Mouse (Mus musculus): ENCODE measurements at regions not wholly inside any gene's neighbourhood (a gene's known extent, or its start where the extent isn't known, plus 50 kb on each side); places are given as distances from the start of the nearest gene placed in this dataset.

DNA sequence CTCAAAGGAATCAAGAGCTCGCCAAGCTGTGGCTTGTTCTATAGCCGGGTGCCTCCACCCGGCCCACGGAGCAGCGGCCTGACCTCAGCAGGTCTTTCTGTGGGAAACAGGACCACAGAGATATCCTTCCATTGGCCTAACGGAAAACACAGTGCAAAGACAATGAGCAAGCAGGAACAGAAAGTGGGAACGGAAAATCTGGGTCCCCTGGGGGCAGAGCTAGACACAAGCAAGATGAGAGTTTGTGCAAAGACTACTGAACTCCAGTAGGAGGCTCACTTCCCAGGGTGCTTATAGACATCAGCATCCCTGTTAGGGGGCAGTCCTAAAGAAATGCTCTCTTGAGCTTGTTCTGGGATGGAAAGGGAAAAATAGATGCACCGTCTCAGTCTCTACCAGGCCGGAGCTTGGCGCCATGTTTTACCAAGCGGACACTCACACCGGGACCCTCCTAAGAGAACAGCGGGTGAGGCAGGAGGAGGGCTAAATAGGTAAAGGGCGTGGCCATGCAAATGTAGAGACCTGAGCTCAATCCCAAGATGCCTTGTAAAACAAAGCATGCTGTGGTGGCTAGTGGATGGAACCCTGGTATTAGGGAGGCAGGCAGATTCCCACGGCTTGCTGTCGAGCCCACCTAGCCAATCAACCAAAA, 127.3 kb upstream of the Sdk2 start:
- no peaks in the 10 kb centered on the region for H3K27me3 ChIP-seq (ENCODE audit: poor library complexity, severe bottlenecking)
- no peak for DNase-seq (ENCODE audit: extremely low spot score, low spot score)
- H3K36me3 ChIP-seq (replicated peaks): no peaks in the 10 kb centered on the region
- H3K9me3 ChIP-seq: peaks cover 8% of the 10 kb centered on the region
- H3K27ac ChIP-seq: 0 out of 2 replicates have a peak overlapping the region, but pooled peaks have one; percentile 26
- WGBS: 55% methylated on average over 16 of the region's 16 CpGs
- H3K4me3 ChIP-seq: no peak overlapping the region
- H3K4me1 ChIP-seq: peaks cover 35% of the 10 kb centered on the region

DNA sequence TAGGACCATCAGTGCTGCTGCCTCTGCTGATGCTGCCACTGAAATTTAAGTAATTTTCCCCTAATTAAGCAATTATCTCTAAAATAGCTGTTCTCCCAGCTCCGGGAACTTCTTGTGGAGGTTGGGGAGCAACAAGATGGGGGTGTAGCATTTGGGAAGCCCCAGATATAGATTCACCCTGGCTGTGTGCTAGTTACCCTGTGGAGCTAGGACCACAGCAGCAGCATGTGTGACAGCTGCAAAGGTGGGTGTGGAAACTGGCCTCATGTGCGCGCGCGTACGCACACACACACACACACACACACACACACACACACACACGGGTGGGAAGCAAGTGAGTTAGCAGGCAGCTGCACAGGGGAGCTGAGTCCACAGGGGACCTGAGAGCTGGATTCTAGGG, 126.2 kb upstream of the Sdk2 start:
- Histone ChIP-seq H3K36me3 (replicated peaks) (no peaks in the 10 kb centered on the region), H3K27ac (no peak overlapping the region), H3K27me3 (ENCODE audit: poor library complexity, severe bottlenecking) (0 out of 2 replicates have a peak, but pooled peaks cover 2% of the 10 kb centered on the region), H3K4me3 (no peak overlapping the region), H3K9me3 (peaks cover 8% of the 10 kb centered on the region), H3K4me1 (peaks cover 26% of the 10 kb centered on the region)
- no peak for DNase-seq (ENCODE audit: extremely low spot score, low spot score)
- 95% methylated on average over 7 of the region's 7 CpGs for WGBS

DNA sequence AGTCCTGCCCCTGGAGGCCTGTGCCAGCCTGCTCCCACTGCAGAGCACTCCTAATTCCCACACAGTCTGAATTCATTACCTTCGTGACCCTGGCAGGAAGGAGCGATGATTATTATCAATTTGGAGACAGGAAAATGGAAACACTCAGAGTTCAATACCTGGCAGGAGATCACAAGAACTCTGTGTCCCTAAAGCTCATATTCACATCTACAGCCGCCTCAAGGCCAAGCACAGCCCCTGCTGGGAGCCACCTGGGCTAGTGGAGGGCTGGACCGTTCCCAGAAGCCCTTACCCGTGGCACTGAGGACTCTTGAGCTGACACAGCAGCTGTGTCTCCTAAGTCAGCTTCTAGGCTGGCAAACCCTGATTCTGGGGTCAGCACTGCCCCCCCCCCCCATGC, 124.8 kb upstream of the Sdk2 start:
- Histone ChIP-seq H3K9me3 (peaks cover 8% of the 10 kb centered on the region), H3K27me3 (ENCODE audit: poor library complexity, severe bottlenecking) (0 out of 2 replicates have a peak, but pooled peaks cover 7% of the 10 kb centered on the region), H3K36me3 (replicated peaks) (no peaks in the 10 kb centered on the region), H3K27ac (no peak overlapping the region), H3K4me1 (peaks cover 29% of the 10 kb centered on the region), H3K4me3 (no peak overlapping the region)
- WGBS: 68% methylated on average over 5 of the region's 5 CpGs
- DNase-seq (ENCODE audit: extremely low spot score, low spot score): no peak

DNA sequence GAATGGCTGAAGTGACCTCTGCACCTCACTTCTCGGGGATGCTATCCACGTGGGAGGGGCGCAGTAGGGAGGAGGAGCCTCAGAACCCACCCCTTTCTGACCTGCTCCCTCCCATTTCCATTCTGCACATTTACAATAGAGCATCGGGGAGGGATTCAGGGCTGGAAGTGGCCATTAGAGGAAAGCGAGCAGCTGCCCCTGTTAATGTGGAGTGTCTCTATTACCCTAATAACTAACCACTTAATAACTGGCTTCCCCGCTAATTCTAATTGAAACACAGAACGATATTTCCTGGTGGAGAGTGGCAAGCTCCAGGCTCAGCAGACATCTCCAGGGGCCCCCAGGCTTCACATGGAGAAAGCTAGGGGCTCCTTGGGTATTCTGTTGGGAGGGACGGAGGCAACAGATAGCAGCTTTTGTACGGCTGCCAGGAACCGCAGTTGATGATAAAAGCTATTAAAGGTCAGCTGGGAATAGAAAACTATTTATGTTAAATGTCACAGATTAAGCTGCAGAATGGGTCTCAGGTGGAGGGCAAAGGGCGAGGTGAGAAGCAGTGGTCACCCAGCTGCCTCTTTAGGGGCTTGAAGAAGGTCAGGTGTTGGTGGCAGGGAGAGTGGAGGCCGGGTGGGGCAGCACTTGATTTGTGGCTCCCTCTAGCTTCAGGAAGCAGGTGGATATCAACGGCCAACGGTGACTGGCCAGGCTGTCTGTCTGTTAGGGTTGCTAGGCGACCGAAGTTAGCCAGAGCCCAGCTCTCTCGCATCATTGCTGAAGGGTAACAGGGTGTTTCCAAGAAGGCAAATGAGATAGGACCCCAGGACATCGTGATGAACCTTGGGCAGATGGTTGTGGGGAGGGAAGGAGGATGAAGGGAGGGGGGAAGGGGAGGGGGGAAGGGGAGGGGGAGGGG, 118.4 kb upstream of the Sdk2 start:
- H3K9me3 ChIP-seq: peaks cover 3% of the 10 kb centered on the region
- H3K4me3 ChIP-seq: no peak overlapping the region
- no peaks in the 10 kb centered on the region for H3K36me3 ChIP-seq (replicated peaks)
- H3K27ac ChIP-seq: no peak overlapping the region
- H3K4me1 ChIP-seq: peaks cover 16% of the 10 kb centered on the region
- 55% methylated on average over 18 of the region's 18 CpGs for WGBS
- DNase-seq (ENCODE audit: extremely low spot score, low spot score): peak; percentile 30
- H3K27me3 ChIP-seq (ENCODE audit: poor library complexity, severe bottlenecking): 0 out of 2 replicates have a peak, but pooled peaks cover 7% of the 10 kb centered on the region

DNA sequence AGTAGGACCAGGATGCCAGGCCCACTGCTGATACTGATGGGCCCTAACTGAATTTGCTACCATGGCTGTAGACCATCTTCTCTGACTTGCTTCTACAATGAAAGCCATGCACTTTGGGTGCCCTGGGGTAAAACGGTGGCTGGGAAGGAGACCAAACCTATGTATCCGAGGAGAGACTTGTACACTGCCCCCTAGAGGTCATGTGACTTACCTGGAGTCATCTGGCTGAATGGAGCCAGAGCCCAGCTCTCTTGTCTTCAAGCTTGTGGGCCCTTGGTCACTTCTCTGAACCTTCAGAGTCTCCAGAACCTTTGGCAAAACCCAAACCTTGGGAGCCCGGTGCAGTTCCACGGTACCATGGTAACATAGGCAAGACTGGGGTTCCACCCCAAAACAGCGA, 117.6 kb upstream of the Sdk2 start:
- no peak for DNase-seq (ENCODE audit: extremely low spot score, low spot score)
- WGBS: 82% methylated on average over 5 of the region's 5 CpGs
- Histone ChIP-seq H3K4me1 (peaks cover 18% of the 10 kb centered on the region), H3K9me3 (no peaks in the 10 kb centered on the region), H3K4me3 (no peak overlapping the region), H3K36me3 (replicated peaks) (no peaks in the 10 kb centered on the region), H3K27me3 (ENCODE audit: poor library complexity, severe bottlenecking) (0 out of 2 replicates have a peak, but pooled peaks cover 7% of the 10 kb centered on the region), H3K27ac (no peak overlapping the region)

DNA sequence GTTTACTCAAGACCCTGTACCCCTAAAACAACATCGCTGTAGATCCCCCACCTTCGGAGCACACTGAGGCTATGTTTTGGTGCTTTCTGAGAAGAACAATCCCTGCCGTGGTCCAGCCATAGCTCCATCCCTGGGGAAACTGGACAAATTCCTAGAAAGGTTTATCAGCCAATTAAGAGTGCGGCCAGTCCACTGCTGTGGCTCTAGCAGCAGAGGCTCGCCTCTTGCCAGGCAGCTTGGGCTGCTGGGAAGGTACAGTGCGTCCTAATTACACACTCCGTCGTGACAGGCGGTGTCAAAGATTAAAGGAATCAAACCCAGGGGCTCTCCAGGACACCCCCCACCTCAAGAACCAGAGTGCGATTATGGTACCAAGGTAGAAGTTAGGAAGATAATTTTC, 116.4 kb upstream of the Sdk2 start:
- 94% methylated on average over 10 of the region's 10 CpGs for WGBS
- no peak overlapping the region for H3K27ac ChIP-seq
- H3K4me1 ChIP-seq: peaks cover 30% of the 10 kb centered on the region

DNA sequence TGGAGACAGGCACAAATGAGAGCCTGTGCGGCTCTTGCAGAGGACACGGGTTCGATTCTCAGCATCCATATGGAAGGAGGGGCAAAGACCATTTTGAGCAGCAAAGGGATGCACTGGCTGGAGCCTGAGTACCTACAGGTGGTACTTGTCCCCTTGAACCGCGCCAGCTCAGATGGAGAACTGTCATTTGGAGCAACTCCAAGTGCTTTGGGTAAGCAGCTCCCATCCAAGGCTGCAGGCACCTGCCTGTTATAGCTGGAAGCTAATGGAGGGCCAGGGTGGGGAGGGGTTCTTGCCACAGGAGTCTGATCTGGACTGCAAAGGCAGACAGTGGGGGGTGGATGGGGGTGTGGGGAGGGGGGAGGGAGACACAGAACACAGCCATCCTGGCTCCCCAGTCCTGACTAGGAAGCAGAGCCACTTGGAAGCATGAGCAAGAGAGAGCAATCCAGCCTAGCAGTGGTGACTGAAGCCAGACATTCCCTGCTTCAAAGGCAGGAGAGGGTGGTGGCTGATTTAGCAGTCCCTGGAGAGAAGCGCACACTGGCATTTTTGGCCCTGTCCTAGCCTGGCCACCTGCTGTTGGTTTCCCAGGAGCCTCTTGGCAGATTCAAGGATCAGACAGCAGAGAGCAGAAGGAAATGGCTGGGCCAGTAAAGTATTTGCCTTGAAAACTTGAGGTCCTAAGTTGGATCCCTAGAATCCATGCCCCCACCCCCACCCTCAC, 112.1 kb upstream of the Sdk2 start:
- Histone ChIP-seq H3K36me3 (replicated peaks) (no peaks in the 10 kb centered on the region), H3K4me3 (no peak overlapping the region), H3K4me1 (peaks cover 45% of the 10 kb centered on the region), H3K27ac (peak overlapping the region; percentile 32; the same call in 1 of the 2 replicates), H3K9me3 (no peaks in the 10 kb centered on the region), H3K27me3 (ENCODE audit: poor library complexity, severe bottlenecking) (peaks cover 26% of the 10 kb centered on the region)
- 56% methylated on average over 6 of the region's 6 CpGs for WGBS
- DNase-seq (ENCODE audit: extremely low spot score, low spot score): no peak

More for the DNA sequence above, 116.4 kb upstream of the Sdk2 start:
- H3K27me3 ChIP-seq (ENCODE audit: poor library complexity, severe bottlenecking): 0 out of 2 replicates have a peak, but pooled peaks cover 7% of the 10 kb centered on the region
- no peak for DNase-seq (ENCODE audit: extremely low spot score, low spot score)
- H3K36me3 ChIP-seq (replicated peaks): no peaks in the 10 kb centered on the region
- no peak overlapping the region for H3K4me3 ChIP-seq
- no peaks in the 10 kb centered on the region for H3K9me3 ChIP-seq

DNA sequence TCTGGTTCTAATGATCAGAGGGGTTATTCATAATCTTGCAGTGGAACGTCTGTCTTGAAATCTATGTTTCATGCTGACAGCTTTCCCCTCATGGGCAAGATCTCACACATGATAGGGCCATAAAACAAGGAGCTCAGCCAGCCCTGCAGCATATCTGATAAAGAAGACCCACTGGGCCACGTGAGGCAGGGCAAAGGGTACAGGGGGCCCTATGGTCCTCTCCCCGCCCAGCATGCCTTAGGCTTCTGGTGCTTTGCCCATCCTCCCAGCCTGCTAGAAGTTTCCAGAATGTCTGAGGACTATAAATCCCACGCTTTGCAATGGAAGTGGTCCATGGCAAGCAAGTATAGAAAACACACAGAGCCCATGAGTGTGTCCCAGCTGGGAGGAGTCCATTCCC, 110.9 kb upstream of the Sdk2 start:
- no peak for DNase-seq (ENCODE audit: extremely low spot score, low spot score)
- Histone ChIP-seq H3K27me3 (ENCODE audit: poor library complexity, severe bottlenecking) (peaks cover 30% of the 10 kb centered on the region), H3K9me3 (no peaks in the 10 kb centered on the region), H3K27ac (peak overlapping the region; percentile 60; the same call in 1 of the 2 replicates), H3K4me1 (peaks cover 45% of the 10 kb centered on the region), H3K36me3 (replicated peaks) (no peaks in the 10 kb centered on the region), H3K4me3 (no peak overlapping the region)
- 61% methylated on average over 4 of the region's 4 CpGs for WGBS

DNA sequence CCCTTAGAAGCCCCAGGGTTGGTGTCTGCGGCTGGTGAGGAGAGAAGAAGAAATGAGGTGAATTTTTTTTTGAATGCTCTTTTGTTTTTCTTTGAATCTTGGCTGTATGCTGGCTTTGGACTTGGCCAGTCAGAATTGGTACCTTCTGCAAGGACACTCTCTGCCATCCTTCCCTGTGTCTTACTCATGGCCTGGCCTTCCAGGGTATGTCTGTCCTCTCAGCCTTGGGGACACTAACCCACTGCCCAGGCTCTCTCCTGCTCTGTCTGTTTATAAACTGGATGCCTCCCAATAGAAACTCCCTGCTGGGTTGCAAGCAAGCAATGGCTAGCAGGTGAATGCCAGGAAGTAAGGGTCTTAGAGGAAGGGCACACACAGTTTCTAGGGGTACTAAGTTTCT, 110.4 kb upstream of the Sdk2 start:
- DNase-seq (ENCODE audit: extremely low spot score, low spot score): no peak
- WGBS: 92% methylated on average over 1 of the region's 1 CpGs
- peaks cover 45% of the 10 kb centered on the region for H3K4me1 ChIP-seq
- H3K27me3 ChIP-seq (ENCODE audit: poor library complexity, severe bottlenecking): peaks cover 32% of the 10 kb centered on the region
- no peaks in the 10 kb centered on the region for H3K36me3 ChIP-seq (replicated peaks)
- no peaks in the 10 kb centered on the region for H3K9me3 ChIP-seq
- H3K4me3 ChIP-seq: no peak overlapping the region
- H3K27ac ChIP-seq: peak overlapping the region; percentile 69; the same call in 1 of the 2 replicates

DNA sequence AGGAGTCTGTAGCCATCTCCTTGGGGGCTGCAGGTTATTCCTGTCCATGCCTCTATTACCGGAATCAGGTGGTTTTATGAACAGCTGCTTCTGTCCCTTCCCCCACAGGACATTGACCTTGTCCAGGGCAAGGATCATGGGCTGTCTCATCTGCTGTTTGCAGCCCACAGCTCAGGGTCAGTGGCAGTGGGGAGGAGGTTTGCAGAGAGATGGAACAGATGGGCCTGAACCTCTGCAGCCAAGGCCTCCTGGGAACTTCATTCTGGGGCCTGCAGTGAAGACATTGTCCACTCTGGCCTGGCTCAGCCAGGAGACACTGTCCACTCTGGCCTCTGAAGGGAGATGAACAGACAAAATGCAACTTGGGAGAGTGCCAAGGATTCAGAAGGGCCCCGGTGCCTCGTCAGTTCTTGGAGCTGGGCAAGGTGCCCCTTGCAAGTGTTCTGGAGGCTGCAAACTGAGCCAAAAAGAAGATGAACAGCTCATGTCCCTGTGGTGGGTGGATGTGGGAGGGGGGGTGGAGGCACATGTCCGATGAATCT, 109.9 kb upstream of the Sdk2 start:
- Histone ChIP-seq H3K36me3 (replicated peaks) (no peaks in the 10 kb centered on the region), H3K4me3 (no peak overlapping the region), H3K27ac (peak overlapping the region; percentile 69), H3K9me3 (no peaks in the 10 kb centered on the region), H3K4me1 (peaks cover 45% of the 10 kb centered on the region), H3K27me3 (ENCODE audit: poor library complexity, severe bottlenecking) (peaks cover 34% of the 10 kb centered on the region)
- WGBS: 83% methylated on average over 4 of the region's 4 CpGs
- DNase-seq (ENCODE audit: extremely low spot score, low spot score): no peak

DNA sequence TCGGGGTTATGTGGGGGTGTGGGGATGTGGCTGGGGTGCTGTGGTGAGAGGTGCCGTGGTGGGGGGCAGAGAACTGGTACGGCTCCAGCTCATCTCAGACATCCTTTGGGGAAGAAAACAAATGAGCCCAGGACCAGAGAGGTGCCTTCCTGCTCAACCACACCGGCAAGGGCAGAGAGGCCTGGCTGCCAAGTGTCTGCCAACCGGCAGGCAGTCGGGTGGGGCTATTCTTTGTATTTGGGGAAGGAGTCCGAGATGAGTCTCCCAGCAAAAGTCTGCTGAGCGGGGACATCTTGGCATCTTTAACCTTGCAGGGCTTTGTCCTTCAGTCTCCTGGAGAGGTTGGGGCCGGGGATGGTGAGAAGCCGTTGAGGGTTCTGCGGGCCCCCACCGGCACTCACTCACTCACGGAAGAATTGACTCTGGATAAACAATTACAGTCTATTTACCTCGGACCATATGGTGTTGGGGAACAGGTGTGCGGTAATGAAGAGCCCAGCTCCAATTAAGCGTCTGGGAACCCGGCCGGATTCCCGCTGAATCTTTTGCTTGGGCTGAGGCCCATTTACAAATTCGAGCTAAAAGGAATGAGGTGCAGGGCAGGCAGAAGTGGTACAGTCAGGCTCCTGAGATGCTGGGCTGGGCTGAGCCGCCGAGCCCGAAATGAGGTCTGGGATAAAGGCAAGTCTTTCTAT, 108.7 kb upstream of the Sdk2 start:
- Histone ChIP-seq H3K4me3 (no peak overlapping the region), H3K27me3 (ENCODE audit: poor library complexity, severe bottlenecking) (peaks cover 34% of the 10 kb centered on the region), H3K36me3 (replicated peaks) (no peaks in the 10 kb centered on the region), H3K9me3 (no peaks in the 10 kb centered on the region), H3K4me1 (peaks cover 45% of the 10 kb centered on the region), H3K27ac (peak overlapping the region; percentile 69)
- 35% methylated on average over 23 of the region's 23 CpGs for WGBS
- DNase-seq (ENCODE audit: extremely low spot score, low spot score): no peak

DNA sequence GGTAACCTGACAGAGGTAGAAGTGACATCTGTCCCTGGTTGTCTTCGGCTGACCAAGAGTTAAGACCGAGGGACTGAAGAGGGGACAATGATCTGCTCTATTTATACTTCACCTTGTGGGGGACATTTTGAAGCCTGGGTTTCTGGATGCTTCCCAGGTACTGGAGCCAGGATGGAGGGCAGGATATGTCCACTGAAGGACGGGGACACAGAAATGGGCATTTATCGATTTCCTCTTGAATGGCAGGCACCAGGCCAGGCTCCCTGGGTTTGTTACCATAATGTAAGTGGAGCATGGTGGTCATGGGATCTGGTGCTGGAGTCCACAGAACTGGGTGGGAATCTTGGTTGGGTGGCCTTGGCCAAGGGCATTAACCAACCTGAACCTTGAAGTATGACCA, 108.0 kb upstream of the Sdk2 start:
- no peak for DNase-seq (ENCODE audit: extremely low spot score, low spot score)
- H3K27me3 ChIP-seq (ENCODE audit: poor library complexity, severe bottlenecking): peaks cover 40% of the 10 kb centered on the region
- 92% methylated on average over 4 of the region's 4 CpGs for WGBS
- no peak overlapping the region for H3K4me3 ChIP-seq
- H3K9me3 ChIP-seq: no peaks in the 10 kb centered on the region
- no peaks in the 10 kb centered on the region for H3K36me3 ChIP-seq (replicated peaks)
- H3K4me1 ChIP-seq: peaks cover 45% of the 10 kb centered on the region
- peak overlapping the region; percentile 69; the same call in 1 of the 2 replicates for H3K27ac ChIP-seq

Measured in forebrain, embryonic 10.5 days (tissue).